Mouse (Mus musculus) yolk sac, embryonic 10.5 days (tissue): ENCODE results near the gene Pogk.

Experiments
- DNase-seq: peaks from one replicate; pipeline ENCODE4 v3.0.0-alpha.2; 2017; ENCODE audit warnings: low spot score

Pogk gene

GRCm38 (mm10) chr1:166409701-166410220 lies at the start of gene Pogk:
Gene Pogk (minus strand): TSS chr1:166409863.
- peak; percentile 86 for DNase-seq

DNA sequence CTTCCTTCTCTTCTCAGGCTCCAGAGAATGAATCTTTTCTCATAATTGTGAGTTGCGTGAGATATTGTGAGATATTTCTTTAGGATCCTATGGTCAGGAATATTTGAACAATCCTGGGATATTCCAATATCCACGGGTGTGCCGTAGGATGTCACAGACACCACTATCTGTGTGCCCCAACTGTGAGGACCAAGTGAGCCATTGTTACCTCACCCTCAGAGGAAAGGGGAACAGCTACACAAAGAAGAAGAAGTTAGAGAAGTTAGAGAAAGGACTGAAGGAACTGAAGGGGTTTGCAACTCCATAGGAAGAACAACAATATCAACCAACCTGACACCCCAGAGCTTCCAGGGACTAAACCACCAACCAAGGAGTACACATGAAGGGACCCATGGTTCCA lies 32.3 kb upstream of the Pogk start:
- no peak for DNase-seq

GRCm38 (mm10) chr1:166439426-166439825 lies 29.8 kb upstream of the Pogk start:
- no peak for DNase-seq

- no peak for DNase-seq
Observed at GRCm38 (mm10) chr1:166429809-166430431, 20.3 kb upstream of the Pogk start.

DNA sequence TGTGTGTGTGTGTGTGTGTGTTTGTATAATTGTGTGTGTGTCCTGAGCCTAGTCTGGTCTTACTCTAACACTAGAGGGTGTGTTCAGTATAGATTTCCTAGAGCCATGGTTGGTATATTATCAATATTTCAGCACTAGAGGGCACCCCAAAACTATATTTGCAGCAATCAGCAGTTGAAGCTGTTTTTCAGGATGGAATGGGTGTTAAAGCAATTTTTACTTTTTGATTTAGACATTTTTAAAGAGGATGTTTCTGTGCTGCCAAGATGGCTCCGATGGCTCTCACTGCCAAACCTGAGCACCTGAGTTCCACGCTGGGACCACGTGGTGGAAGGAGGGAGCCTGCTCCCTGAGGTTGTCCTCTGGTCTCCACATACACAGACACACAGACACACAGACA lies 19.4 kb upstream of the Pogk start:
- DNase-seq, result no peak

GRCm38 (mm10) chr1:166412266-166412665 lies 2.6 kb upstream of the Pogk start:
- no peak for DNase-seq

GRCm38 (mm10) chr1:166411541-166411940 lies 1.9 kb upstream of the Pogk start:
- no peak for DNase-seq

GRCm38 (mm10) chr1:166409177-166409700 lies 424 bp downstream of the Pogk start:
- peak; percentile 66 for DNase-seq

GRCm38 (mm10) chr1:166403846-166404245 lies 5.8 kb downstream of the Pogk start:
- no peak for DNase-seq

DNA sequence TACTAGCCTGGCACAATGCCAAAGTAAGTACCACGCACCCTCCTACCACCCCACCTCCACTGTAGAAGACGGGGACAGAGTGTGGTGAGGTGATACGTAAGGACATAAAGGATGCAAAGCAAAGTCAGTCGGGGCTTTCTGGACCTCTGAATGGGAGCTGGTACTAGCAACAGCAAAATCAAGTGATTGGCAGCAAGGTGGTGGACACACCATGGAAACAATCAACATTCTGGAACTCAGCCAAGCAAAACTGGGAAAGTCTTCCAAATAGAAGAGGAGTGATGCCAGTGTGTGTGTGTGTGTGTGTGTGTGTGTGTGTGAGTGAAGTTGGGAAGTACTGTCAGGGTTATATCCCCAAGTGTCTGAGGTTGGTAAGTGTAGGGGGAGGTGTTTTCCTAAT lies 7.7 kb downstream of the Pogk start:
- no peak for DNase-seq

GRCm38 (mm10) chr1:166401455-166401854 lies 8.2 kb downstream of the Pogk start:
- no peak for DNase-seq

GRCm38 (mm10) chr1:166396381-166396780 lies 13.3 kb downstream of the Pogk start:
- DNase-seq, result no peak

DNA sequence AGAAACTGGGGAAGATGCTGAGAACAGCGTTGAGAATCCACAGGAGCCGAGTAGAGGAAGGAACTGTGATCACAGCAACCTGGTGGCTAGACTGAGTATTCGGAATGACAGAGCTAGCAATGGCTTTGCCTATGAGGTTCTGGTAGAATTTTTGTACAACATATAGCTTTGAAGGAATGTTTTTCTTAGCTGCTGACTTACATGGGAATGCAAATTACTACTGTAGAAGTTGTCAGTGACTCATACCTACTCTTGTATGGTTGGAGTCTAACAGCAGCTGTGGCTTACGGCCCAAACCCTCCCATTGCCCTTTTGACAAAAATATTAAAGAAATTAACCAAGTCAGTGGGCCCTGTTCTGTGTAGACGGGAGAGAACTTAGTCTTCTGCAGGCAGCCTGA lies 14.0 kb downstream of the Pogk start:
- no peak for DNase-seq

- DNase-seq, result no peak
Observed at GRCm38 (mm10) chr1:166394770-166395169, 14.9 kb downstream of the Pogk start.

DNA sequence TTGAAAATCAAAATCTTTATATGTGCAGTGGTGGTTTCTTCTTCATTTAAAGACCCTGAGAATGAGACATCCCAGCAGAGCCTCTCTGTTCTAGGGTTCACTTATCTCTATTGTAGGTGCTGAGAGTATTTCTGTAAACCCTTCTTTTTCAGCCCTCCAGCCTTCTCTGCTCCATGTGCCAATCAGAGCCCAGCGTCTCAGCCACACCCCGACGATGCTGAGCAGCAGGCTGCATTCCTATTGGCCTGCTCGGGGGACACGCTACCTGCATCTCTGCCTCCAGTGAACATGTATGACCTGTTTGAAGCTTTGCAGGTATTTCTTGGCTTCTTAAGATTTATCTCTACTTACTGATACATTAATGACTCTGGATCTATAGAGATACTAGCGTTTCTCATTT lies 18.0 kb downstream of the Pogk start:
- no peak for DNase-seq

GRCm38 (mm10) chr1:166389406-166390125 lies 20.1 kb downstream of the Pogk start:
- no peak for DNase-seq

DNA sequence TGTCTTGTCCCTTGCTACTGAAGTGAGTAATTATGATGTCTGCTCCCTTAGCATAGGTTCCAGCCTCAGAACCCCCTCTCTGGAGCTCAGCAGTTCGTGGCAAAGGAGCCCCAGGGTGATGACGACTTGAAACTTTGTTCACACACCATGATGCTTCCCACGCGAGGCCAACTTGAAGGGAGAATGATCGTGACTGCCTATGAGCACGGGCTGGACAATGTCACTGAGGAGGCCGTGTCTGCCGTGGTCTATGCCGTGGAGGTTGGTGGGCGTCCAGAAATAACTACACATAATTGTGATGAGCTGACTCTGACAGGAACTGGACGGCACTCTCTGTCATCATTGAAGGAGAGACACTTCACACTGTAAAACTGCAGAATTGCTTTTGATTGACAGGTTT lies 21.2 kb downstream of the Pogk start:
- DNase-seq, result no peak

GRCm38 (mm10) chr1:166385431-166385830 lies 24.2 kb downstream of the Pogk start:
- no peak for DNase-seq

- no peak for DNase-seq
Observed at GRCm38 (mm10) chr1:166384614-166385013, 25.0 kb downstream of the Pogk start.

DNA sequence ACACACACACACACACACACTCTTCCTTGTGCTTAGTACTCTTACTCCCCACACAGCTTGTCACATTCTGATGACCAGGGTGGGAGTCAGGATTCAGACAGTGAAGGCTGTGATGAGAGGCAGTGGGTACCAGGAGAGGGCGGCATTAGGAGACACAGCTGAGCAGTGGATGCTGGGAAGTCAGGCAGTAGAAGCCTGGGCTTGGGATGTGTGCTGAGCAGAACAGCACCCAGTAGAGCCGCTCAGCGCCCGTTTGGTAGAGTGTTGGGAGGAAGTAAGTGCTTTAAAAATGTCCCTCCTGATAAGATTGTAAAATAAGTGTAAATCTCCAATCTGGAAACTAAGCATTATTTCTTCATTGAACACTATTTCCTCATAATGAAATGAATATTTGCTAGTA lies 27.0 kb downstream of the Pogk start:
- no peak for DNase-seq

GRCm38 (mm10) chr1:166381821-166382220 lies 27.8 kb downstream of the Pogk start:
- DNase-seq, result no peak

GRCm38 (mm10) chr1:166381336-166381735 lies 28.3 kb downstream of the Pogk start:
- no peak for DNase-seq

DNA sequence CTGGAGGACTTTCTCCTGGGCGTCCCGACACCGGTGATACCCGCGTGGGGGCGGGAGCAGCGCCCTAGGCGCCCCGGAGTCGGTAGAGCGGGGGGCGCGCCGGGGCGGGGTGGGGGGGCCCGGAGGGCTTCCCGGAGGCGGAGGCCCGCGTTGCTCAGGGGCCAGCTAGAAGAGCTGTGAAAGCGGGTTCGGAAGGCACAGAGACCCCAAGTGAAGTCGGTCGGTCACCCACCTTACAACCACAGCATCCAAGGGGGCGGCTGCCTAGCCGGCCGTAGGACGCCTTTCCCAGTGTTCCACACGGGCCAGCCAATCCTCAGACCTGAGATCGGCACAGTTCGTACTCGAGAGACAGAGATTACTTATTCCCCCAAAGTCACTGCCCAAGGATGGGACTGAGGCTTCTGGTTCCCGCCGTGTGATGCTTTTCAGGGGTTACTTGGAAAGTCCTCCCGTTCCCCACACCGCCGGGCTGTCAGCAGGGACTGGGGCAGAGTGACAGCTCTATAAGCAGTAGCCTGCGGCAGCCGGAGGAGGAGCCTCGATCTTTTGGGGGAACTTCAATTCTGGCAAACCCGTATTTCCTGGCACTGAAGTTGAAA lies 29.9 kb downstream of the Pogk start:
- DNase-seq, result peak; percentile 52
